Mouse (Mus musculus): ENCODE measurements around the gene Spin1. TPM values are rescaled to one million over a fixed set of nuclear protein-coding genes. Genes with fewer than 3 reads are reported as not detected.
"Not testable (repeated sequence)": the region's sequence is repeated elsewhere in the genome, so short reads cannot be mapped to it uniquely, and the experiment has no call there.

The Spin1 gene
- polyA plus RNA-seq, 1 experiment, result not detected

- WGBS, result 8% methylated on average over 11 of the region's 11 CpGs
- peak overlapping the region; percentile 66; the same call in 1 of the 2 replicates for H3K27ac ChIP-seq (ENCODE audit: insufficient read depth, low read depth, low read length)
- H3K4me1 ChIP-seq (ENCODE audit: control insufficient read depth, insufficient read depth, low read length), result peaks cover 7% of the 10 kb centered on the region; the same call in 1 of the 2 replicates
- peak overlapping the region; percentile 98; the same call in 1 of the 2 replicates for H3K4me3 ChIP-seq (ENCODE audit: insufficient read depth, low read depth, low read length)
- no peak for TF ChIP-seq CTCF (IDR thresholded peaks at IDR 0.05; ENCODE audit: insufficient read depth, low read depth, low read length)
- no peak for TF ChIP-seq POLR2A (IDR thresholded peaks at IDR 0.05; ENCODE audit: insufficient read depth, low read depth, low read length)
Measured at GRCm38 (mm10) chr13:51101777-51102132, 1.1 kb downstream of the Spin1 start.

- no peak overlapping the region for H3K4me3 ChIP-seq (ENCODE audit: insufficient read depth, low read depth, low read length)
- WGBS, result 67% methylated on average over 9 of the region's 9 CpGs
Measured at GRCm38 (mm10) chr13:51103111-51103725, 2.5 kb downstream of the Spin1 start.

GRCm38 (mm10) chr13:51103861-51104650, 3.4 kb downstream of the Spin1 start:
- WGBS, result 92% methylated on average over 9 of the region's 9 CpGs
- no peak for TF ChIP-seq CTCF (IDR thresholded peaks at IDR 0.05; ENCODE audit: insufficient read depth, low read depth, low read length)
- TF ChIP-seq POLR2A (IDR thresholded peaks at IDR 0.05; ENCODE audit: insufficient read depth, low read depth, low read length), result no peak
- H3K4me1 ChIP-seq (ENCODE audit: control insufficient read depth, insufficient read depth, low read length), result peaks cover 7% of the 10 kb centered on the region; the same call in 1 of the 2 replicates
- no peak overlapping the region for H3K4me3 ChIP-seq (ENCODE audit: insufficient read depth, low read depth, low read length)
- no peak overlapping the region for H3K27ac ChIP-seq (ENCODE audit: insufficient read depth, low read depth, low read length)

More at GRCm38 (mm10) chr13:51103111-51103725, 2.5 kb downstream of the Spin1 start:
- TF ChIP-seq CTCF (IDR thresholded peaks at IDR 0.05; ENCODE audit: insufficient read depth, low read depth, low read length), result no peak
- no peak for TF ChIP-seq POLR2A (IDR thresholded peaks at IDR 0.05; ENCODE audit: insufficient read depth, low read depth, low read length)
- no peak overlapping the region for H3K27ac ChIP-seq (ENCODE audit: insufficient read depth, low read depth, low read length)
- peaks cover 7% of the 10 kb centered on the region; the same call in 1 of the 2 replicates for H3K4me1 ChIP-seq (ENCODE audit: control insufficient read depth, insufficient read depth, low read length)

GRCm38 (mm10) chr13:51105861-51106655, 5.4 kb downstream of the Spin1 start:
- Histone ChIP-seq H3K4me3 (ENCODE audit: insufficient read depth, low read depth, low read length) (no peak overlapping the region), H3K4me1 (ENCODE audit: control insufficient read depth, insufficient read depth, low read length) (peaks cover 5% of the 10 kb centered on the region; the same call in 1 of the 2 replicates), H3K27ac (ENCODE audit: insufficient read depth, low read depth, low read length) (no peak overlapping the region)
- WGBS, result 77% methylated on average over 3 of the region's 3 CpGs
- no peak for TF ChIP-seq CTCF (IDR thresholded peaks at IDR 0.05; ENCODE audit: insufficient read depth, low read depth, low read length)
- TF ChIP-seq POLR2A (IDR thresholded peaks at IDR 0.05; ENCODE audit: insufficient read depth, low read depth, low read length), result no peak

GRCm38 (mm10) chr13:51106816-51107215, 6.1 kb downstream of the Spin1 start:
- no peak for TF ChIP-seq POLR2A (IDR thresholded peaks at IDR 0.05; ENCODE audit: insufficient read depth, low read depth, low read length)
- TF ChIP-seq CTCF (IDR thresholded peaks at IDR 0.05; ENCODE audit: insufficient read depth, low read depth, low read length), result no peak
- WGBS, result 77% methylated on average over 4 of the region's 4 CpGs
- Histone ChIP-seq H3K4me3 (ENCODE audit: insufficient read depth, low read depth, low read length) (no peak overlapping the region), H3K27ac (ENCODE audit: insufficient read depth, low read depth, low read length) (no peak overlapping the region), H3K4me1 (ENCODE audit: control insufficient read depth, insufficient read depth, low read length) (peaks cover 5% of the 10 kb centered on the region; the same call in 1 of the 2 replicates)

- 94% methylated on average over 2 of the region's 2 CpGs for WGBS
- no peak overlapping the region for H3K27ac ChIP-seq (ENCODE audit: insufficient read depth, low read depth, low read length)
- no peaks in the 10 kb centered on the region; the same call in 1 of the 2 replicates for H3K4me1 ChIP-seq (ENCODE audit: control insufficient read depth, insufficient read depth, low read length)
- TF ChIP-seq POLR2A (IDR thresholded peaks at IDR 0.05; ENCODE audit: insufficient read depth, low read depth, low read length) (no peak), CTCF (IDR thresholded peaks at IDR 0.05; ENCODE audit: insufficient read depth, low read depth, low read length) (no peak)
- no peak overlapping the region for H3K4me3 ChIP-seq (ENCODE audit: insufficient read depth, low read depth, low read length)
Measured at GRCm38 (mm10) chr13:51109517-51109916, 8.8 kb downstream of the Spin1 start.

GRCm38 (mm10) chr13:51114398-51114797, 13.7 kb downstream of the Spin1 start:
- not testable (repeated sequence) for H3K4me1 ChIP-seq (ENCODE audit: control insufficient read depth, insufficient read depth, low read length); H3K4me3 ChIP-seq (ENCODE audit: insufficient read depth, low read depth, low read length); H3K27ac ChIP-seq (ENCODE audit: insufficient read depth, low read depth, low read length)
- 82% methylated on average over 4 of the region's 4 CpGs for WGBS

GRCm38 (mm10) chr13:51115762-51116161, 15.1 kb downstream of the Spin1 start:
- H3K4me1 ChIP-seq (ENCODE audit: control insufficient read depth, insufficient read depth, low read length), result peaks cover 8% of the 10 kb centered on the region
- WGBS, result 85% methylated on average over 3 of the region's 3 CpGs
- no peak overlapping the region for H3K4me3 ChIP-seq (ENCODE audit: insufficient read depth, low read depth, low read length)
- TF ChIP-seq CTCF (IDR thresholded peaks at IDR 0.05; ENCODE audit: insufficient read depth, low read depth, low read length) (no peak), POLR2A (IDR thresholded peaks at IDR 0.05; ENCODE audit: insufficient read depth, low read depth, low read length) (no peak)
- H3K27ac ChIP-seq (ENCODE audit: insufficient read depth, low read depth, low read length), result no peak overlapping the region
